Mouse (Mus musculus) brain, embryonic 14.5 days (tissue): Measurements from ENCODE around the gene Lrfn4.

Source experiments
- CTCF ChIP-seq: fragments of 200-500 bp; IDR thresholded peaks from 2 replicates; pipeline ENCODE4 v1.5.1; 2012; ENCODE audit warnings: inconsistent platforms, mild to moderate bottlenecking, moderate library complexity, borderline replicate concordance; ENCODE audit not compliant: insufficient read depth, insufficient read length; ENCODE audit errors: extremely low read depth
- POLR2A ChIP-seq: fragments of 200-500 bp; IDR thresholded peaks from 2 replicates; pipeline ENCODE4 v1.6.1; 2012; ENCODE audit warnings: mild to moderate bottlenecking, inconsistent platforms, borderline replicate concordance; ENCODE audit not compliant: poor library complexity, insufficient read depth, insufficient read length, severe bottlenecking; ENCODE audit errors: extremely low read depth

DNA sequence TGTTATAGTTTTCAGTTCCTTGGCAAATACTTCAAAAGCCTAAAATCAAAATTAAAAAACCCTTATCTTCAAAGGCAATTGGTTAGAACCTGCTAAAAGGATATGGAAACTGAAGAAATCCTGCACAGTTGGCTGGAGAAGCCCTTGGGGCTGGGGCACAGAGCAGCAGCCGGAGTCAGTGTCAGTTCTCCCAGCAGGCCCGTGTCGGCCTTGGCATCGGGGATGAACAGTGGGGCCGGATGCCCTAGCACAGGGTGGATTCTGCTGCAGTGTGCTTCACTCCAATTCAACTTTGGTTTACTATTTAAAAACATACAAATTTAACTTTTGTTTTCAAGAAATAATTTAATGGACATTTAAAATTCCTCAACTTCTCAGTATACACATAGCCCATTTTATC is 42.7 kb upstream of the Lrfn4 start:
- TF ChIP-seq CTCF, result no peak
- no peak for TF ChIP-seq POLR2A
